Mouse (Mus musculus): ENCODE measurements at regions not wholly inside any gene's neighbourhood (a gene's known extent, or its start where the extent isn't known, plus 50 kb on each side); places are given as distances from the start of the nearest gene placed in this dataset.

- no peak for DNase-seq
Observed at GRCm38 (mm10) chr2:67107274-67107673, 306.3 kb upstream of the Gm21830 start.

- peak; percentile 0 for DNase-seq
Observed at GRCm38 (mm10) chr2:67089418-67089817, 304.7 kb upstream of the Scn7a start.

GRCm38 (mm10) chr2:67068944-67069343 is 284.2 kb upstream of the Scn7a start:
- DNase-seq: no peak

All from cerebellum, adult 11 months (tissue).